18 mouse cellular contexts compared by ENCODE assay signal in genomic region chr4:114876441-114876972, GRCm38 (mm10). TPM values are rescaled to one million over a fixed set of nuclear protein-coding genes. Genes with fewer than 3 reads are reported as not detected.
DNase-seq lines count a peak whose midpoint lies in the region; ATAC-seq lines count a peak whose summit lies in the region.
"Had no signal": no experiment of that assay in that cellular context is flagged by ENCODE, and none has a peak within 500 bp of the region (broad histone marks: within the 10 kb centered on the region; RNA-seq: fewer than 3 reads in every experiment).

No protein-coding gene starts in this region.

- H3K4me1 ChIP-seq in limb, embryonic 11.5 days (ENCODE audit: control insufficient read depth, insufficient read depth, low read length), result peaks cover 5% of the 10 kb centered on the region
- peaks cover 9% of the 10 kb centered on the region for H3K4me1 ChIP-seq in limb, embryonic 10.5 days
- no peaks in the 10 kb centered on the region for H3K4me1 ChIP-seq in midbrain, embryonic 16.5 days (ENCODE audit: control insufficient read depth, insufficient read depth, low read length)
- H3K4me1 ChIP-seq: limb, embryonic 15.5 days had no signal

- WGBS in limb, embryonic 11.5 days, result 21% methylated on average over 8 of the region's 8 CpGs
- 28% methylated on average over 8 of the region's 8 CpGs for WGBS in limb, embryonic 10.5 days
- 21% methylated on average over 8 of the region's 8 CpGs for WGBS in midbrain, embryonic 16.5 days

- no peak overlapping the region for H3K4me3 ChIP-seq in limb, embryonic 11.5 days (ENCODE audit: low read depth, low read length)
- no peak overlapping the region for H3K4me3 ChIP-seq in limb, embryonic 10.5 days
- H3K4me3 ChIP-seq in midbrain, embryonic 16.5 days (ENCODE audit: low read depth, low read length), result no peak overlapping the region
- H3K4me3 ChIP-seq: limb, embryonic 15.5 days had no signal

- ATAC-seq in limb, embryonic 11.5 days (ENCODE audit: insufficient number of reproducible peaks, low FRiP score, low TSS enrichment, low read depth), result peak; percentile 35; the same call in 1 of the 2 replicates
- peak; percentile 48 for ATAC-seq in midbrain, embryonic 16.5 days
- ATAC-seq: forebrain, embryonic 16.5 days had no signal

- DNase-seq in cerebellum, postnatal 14 days, result peak; percentile 43 to 60
- no peak for DNase-seq in cerebellum, postnatal 25 days
- DNase-seq in limb, embryonic 11.5 days (ENCODE audit: low spot score), result no peak
- DNase-seq in limb, embryonic 10.5 days (ENCODE audit: low spot score), result no peak
- peak; percentile 12 to 17 for DNase-seq in adrenal gland, postnatal 36 days
- DNase-seq in gastrocnemius, adult 18-20 months (ENCODE audit: low spot score), result no peak
- DNase-seq in spleen, postnatal 36 days (ENCODE audit: low spot score in 2 of 2), result no peak
- DNase-seq: cerebellum, adult 8-10 months; heart, postnatal 10 days; kidney, adult 9 months; layer of hippocampus, postnatal 36 days; lung, postnatal 36 days; thymus, postnatal 14 days had no signal

- no peaks in the 10 kb centered on the region for H3K9me3 ChIP-seq in limb, embryonic 11.5 days (ENCODE audit: control insufficient read depth, low read length)
- no peaks in the 10 kb centered on the region for H3K9me3 ChIP-seq in limb, embryonic 10.5 days (replicated peaks)
- no peaks in the 10 kb centered on the region for H3K9me3 ChIP-seq in midbrain, embryonic 16.5 days (replicated peaks; ENCODE audit: control insufficient read depth, low read length, poor library complexity, severe bottlenecking)
- H3K9me3 ChIP-seq: limb, embryonic 15.5 days had no signal

- no peaks in the 10 kb centered on the region; the same call in 1 of the 2 replicates for H3K27me3 ChIP-seq in limb, embryonic 11.5 days (ENCODE audit: control insufficient read depth, insufficient read depth, low read length)
- peaks cover 76% of the 10 kb centered on the region for H3K27me3 ChIP-seq in limb, embryonic 10.5 days (ENCODE audit: low read depth, poor library complexity, severe bottlenecking)
- no peaks in the 10 kb centered on the region; the same call in 1 of the 2 replicates for H3K27me3 ChIP-seq in midbrain, embryonic 16.5 days (ENCODE audit: control insufficient read depth, insufficient read depth, low read depth, low read length)

- no peak overlapping the region for H3K9ac ChIP-seq in limb, embryonic 11.5 days (ENCODE audit: low read length)
- no peak overlapping the region for H3K9ac ChIP-seq in midbrain, embryonic 16.5 days (ENCODE audit: low read depth, low read length)
- H3K9ac ChIP-seq: limb, embryonic 15.5 days had no signal

- H3K27ac ChIP-seq in limb, embryonic 11.5 days (replicated peaks; ENCODE audit: low read depth, low read length), result no peak overlapping the region
- H3K27ac ChIP-seq in limb, embryonic 10.5 days, result no peak overlapping the region
- H3K27ac ChIP-seq in midbrain, embryonic 16.5 days (ENCODE audit: low read length), result no peak overlapping the region
- H3K27ac ChIP-seq: limb, embryonic 15.5 days had no signal

- H3K36me3 ChIP-seq in limb, embryonic 11.5 days (ENCODE audit: control insufficient read depth, insufficient read depth, low read length), result no peaks in the 10 kb centered on the region
- H3K36me3 ChIP-seq in limb, embryonic 10.5 days, result no peaks in the 10 kb centered on the region
- H3K36me3 ChIP-seq in midbrain, embryonic 16.5 days (ENCODE audit: control insufficient read depth, insufficient read depth, low read length), result no peaks in the 10 kb centered on the region
- H3K36me3 ChIP-seq: limb, embryonic 15.5 days had no signal

- no peak overlapping the region for H3K4me2 ChIP-seq in limb, embryonic 11.5 days (ENCODE audit: low read depth, severe bottlenecking)
- H3K4me2 ChIP-seq in midbrain, embryonic 16.5 days (ENCODE audit: low read length), result no peak overlapping the region
- H3K4me2 ChIP-seq: limb, embryonic 15.5 days had no signal

RNA-seq across cellular contexts. Expression of gene Foxd2, which starts 32.2 kb away (rescaled TPM):
- polyA plus RNA-seq in limb, embryonic 11.5 days (2014; fragmentation: Nextera tagmentation; extraction: Ambion mirVana), result 0.20 and 0.67 TPM in 2 replicates
- polyA plus RNA-seq in limb, embryonic 10.5 days (2016; fragmentation: Nextera tagmentation; extraction: Ambion mirVana), result 0.81 and 1.1 TPM in 2 replicates
- 1 to 10 TPM; 1.4 to 1.7 TPM for total RNA-seq in adrenal gland, postnatal 36 days (2021)
- polyA plus RNA-seq in midbrain, embryonic 16.5 days (2015; fragmentation: Nextera tagmentation; extraction: Ambion mirVana), result 0.23 and 0.24 TPM in 2 replicates
- total RNA-seq in gastrocnemius, adult 18-20 months (2021), result under 1 TPM in 1 of 2 experiments, not detected in 1; 0.24 TPM

RNA-seq across cellular contexts. Expression of gene Foxe3, which starts 49.3 kb away (rescaled TPM):
- polyA plus RNA-seq in limb, embryonic 11.5 days (2014; fragmentation: Nextera tagmentation; extraction: Ambion mirVana), result not detected in 2 replicates
- polyA plus RNA-seq in limb, embryonic 10.5 days (2016; fragmentation: Nextera tagmentation; extraction: Ambion mirVana), result not detected in 2 replicates
- total RNA-seq in adrenal gland, postnatal 36 days (2021), result not detected
- polyA plus RNA-seq in midbrain, embryonic 16.5 days (2015; fragmentation: Nextera tagmentation; extraction: Ambion mirVana), result not detected in 2 replicates
- not detected for total RNA-seq in gastrocnemius, adult 18-20 months (2021)
- total RNA-seq: gastrocnemius, postnatal 4 days; heart, postnatal 10 days; layer of hippocampus, postnatal 36 days had no signal
- polyA plus RNA-seq: C2C12; forebrain, embryonic 16.5 days; limb, embryonic 15.5 days had no signal

RNA-seq across cellular contexts. Expression of gene Gm12830, which starts 55.0 kb away (rescaled TPM):
- not detected in 2 replicates for polyA plus RNA-seq in limb, embryonic 11.5 days (2014; fragmentation: Nextera tagmentation; extraction: Ambion mirVana)
- not detected in 2 replicates for polyA plus RNA-seq in limb, embryonic 10.5 days (2016; fragmentation: Nextera tagmentation; extraction: Ambion mirVana)
- total RNA-seq in adrenal gland, postnatal 36 days (2021), result not detected
- polyA plus RNA-seq in midbrain, embryonic 16.5 days (2015; fragmentation: Nextera tagmentation; extraction: Ambion mirVana), result not detected in 2 replicates
- not detected for total RNA-seq in gastrocnemius, adult 18-20 months (2021)
- total RNA-seq: gastrocnemius, postnatal 4 days; heart, postnatal 10 days; layer of hippocampus, postnatal 36 days had no signal
- polyA plus RNA-seq: C2C12; forebrain, embryonic 16.5 days; limb, embryonic 15.5 days had no signal

Comparison
In these comparisons a context has a peak if more than half of its experiments do, and no peak if none do; other contexts are left out.
1. DNase-seq: peak in cerebellum, postnatal 14 days (2 of 2) and adrenal gland, postnatal 36 days (2 of 2); none in cerebellum, postnatal 25 days (0 of 2), limb, embryonic 11.5 days (single experiment), limb, embryonic 10.5 days (single experiment), gastrocnemius, adult 18-20 months (single experiment) and spleen, postnatal 36 days (0 of 2).